Mouse (Mus musculus): Measurements from ENCODE around the gene Hist2h4. TPM values are rescaled to one million over a fixed set of nuclear protein-coding genes. Genes with fewer than 3 reads are reported as not detected.

The Hist2h4 gene
- 1 to 10 TPM in 1 of 2 experiments, under 1 TPM in 1; 0.79 to 1.4 TPM for polyA plus RNA-seq (2012; fragmentation: generic; extraction: Trizol)

DNA sequence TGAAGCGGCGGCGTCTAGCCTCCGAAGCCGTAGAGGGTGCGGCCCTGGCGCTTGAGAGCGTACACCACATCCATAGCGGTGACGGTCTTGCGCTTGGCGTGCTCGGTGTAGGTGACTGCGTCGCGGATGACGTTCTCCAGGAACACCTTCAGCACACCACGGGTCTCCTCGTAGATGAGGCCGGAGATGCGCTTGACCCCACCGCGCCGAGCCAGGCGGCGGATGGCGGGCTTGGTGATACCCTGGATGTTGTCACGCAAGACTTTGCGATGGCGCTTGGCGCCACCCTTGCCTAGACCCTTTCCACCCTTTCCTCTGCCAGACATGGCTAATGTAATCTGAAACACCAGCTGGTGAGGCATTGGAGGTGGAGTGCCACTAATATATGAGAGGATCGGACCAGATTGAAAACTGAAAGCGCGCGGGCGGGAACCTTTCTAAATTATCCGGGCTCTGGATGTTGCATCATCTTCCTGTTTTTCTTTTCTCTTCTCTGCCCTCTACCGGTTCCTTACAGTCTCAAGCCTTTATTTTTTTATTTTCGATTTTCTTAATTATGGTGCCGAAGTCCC is at the start of gene Hist2h4:
TSS of gene Hist2h4 (minus strand) at position 333 of the 572 bp plus-strand sequence.

DNA sequence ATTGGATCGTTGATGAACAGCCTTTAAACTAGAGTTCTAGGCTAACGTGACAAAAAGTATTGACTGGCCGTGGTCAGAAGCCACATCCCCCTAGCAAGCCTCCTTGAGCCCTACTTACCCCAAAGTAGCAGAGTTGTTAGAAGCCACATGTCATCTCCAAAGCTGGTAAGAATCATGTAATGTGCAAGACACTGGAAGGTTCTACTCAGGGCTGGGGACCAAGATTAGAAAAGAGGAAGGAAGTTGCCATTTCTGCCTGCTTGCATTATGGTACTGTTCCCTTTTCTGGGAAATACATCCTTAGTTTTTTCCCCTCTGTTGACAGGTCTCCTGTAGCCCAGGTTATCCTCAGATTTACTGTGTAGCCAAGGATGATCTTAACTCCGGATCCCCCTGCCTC is 30.7 kb upstream of the Hist2h4 start, which contains the start of gene Fcgr1:
TSS of gene Fcgr1 (minus strand) at position 183 of the 400 bp plus-strand sequence.

DNA sequence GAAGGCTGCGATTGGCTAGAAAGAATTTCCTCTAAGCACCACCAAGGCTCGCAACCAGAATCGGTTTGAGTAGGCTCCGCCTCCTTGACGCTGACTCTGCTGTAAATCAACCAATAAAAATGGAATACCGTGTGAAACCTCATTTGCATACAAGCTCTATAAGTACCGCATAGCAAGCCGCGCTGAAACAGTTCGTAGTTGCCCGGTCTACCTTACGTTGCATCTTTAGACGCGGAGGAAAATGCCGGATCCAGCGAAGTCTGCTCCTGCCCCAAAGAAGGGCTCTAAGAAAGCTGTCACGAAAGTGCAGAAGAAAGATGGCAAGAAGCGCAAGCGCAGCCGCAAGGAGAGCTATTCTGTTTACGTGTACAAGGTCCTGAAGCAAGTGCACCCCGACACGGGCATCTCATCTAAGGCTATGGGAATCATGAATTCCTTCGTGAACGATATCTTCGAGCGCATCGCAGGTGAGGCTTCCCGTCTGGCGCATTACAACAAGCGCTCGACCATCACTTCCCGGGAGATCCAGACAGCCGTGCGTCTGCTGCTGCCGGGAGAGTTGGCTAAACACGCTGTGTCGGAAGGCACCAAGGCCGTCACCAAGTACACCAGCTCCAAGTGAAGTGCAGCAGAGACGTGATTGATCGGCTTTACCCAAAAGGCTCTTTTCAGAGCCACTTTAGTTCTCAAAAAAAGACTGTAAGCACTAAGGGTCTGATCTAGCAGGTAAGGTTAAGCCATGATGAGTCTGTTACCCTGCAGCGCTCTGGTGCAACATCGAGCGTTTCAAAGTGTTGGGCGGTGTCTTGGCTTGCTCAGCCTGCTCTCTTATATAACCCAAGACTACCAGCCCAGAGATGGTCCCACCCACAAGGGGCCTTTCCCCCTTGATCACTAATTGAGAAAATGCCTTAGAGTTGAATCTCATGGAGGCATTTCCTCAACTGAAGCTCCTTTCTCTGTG is 6.7 kb upstream of the Hist2h4 start, which contains the start of gene Hist2h2bb:
TSS of gene Hist2h2bb (plus strand) at position 242 of the 964 bp plus-strand sequence.

DNA sequence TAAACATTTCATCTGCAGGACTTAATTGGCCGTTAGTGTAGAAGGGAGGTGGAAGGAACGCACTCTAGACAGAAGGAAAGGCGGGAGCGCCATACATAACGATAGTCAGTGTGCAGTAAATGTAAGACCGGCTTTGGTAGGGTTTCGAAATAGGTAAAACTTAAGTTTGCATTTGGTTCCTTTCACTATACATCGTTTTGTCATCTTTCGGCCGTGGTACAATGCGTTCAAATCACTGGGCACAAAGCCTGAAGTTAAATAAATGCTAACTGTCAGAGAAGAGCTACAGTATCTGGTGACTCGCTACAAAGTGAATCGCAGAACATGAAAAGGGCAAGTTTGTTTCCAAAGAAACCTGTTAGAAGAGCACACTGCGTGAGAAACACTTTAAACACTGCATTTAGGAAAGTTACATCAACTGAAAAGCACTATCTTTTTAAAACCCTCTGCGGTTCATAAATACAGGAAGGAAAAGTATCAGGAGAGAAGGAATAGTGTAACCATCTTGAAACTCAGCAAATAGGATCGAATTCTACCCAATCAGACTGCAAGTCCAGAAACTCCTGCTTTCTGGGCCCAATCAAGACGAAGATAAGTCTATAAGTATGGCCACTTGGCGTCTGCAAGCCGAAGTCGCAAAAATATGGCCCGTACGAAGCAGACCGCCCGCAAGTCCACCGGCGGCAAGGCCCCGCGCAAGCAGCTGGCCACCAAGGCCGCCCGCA is 5.1 kb upstream of the Hist2h4 start, which contains the start of gene Hist2h3b:
TSS of gene Hist2h3b (plus strand) at position 604 of the 725 bp plus-strand sequence.

DNA sequence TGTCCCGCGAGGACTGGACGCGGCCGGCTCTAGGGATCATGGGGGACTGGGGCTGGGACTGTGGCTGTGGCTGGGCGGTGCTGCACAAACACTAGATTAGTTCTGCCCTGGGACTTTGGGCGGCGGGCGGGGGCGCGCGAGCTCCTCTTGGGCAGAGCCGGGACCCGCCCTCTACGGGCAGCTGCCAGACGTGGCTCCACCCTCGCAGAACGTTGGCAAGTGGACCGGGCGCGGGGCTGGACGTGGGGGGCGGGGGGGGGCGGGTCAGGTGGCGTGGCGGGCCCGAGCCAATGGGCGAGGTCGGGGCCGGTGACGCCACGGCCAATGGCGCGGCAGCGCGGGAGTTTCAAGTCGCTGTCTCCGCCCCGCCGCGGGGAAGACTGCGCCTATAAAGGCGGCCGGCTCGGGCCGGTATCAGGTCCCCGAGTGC is 16.7 kb downstream of the Hist2h4 start, which contains the start of gene Hist2h3c1:
TSS of gene Hist2h3c1 (plus strand) at position 259 of the 430 bp plus-strand sequence.

DNA sequence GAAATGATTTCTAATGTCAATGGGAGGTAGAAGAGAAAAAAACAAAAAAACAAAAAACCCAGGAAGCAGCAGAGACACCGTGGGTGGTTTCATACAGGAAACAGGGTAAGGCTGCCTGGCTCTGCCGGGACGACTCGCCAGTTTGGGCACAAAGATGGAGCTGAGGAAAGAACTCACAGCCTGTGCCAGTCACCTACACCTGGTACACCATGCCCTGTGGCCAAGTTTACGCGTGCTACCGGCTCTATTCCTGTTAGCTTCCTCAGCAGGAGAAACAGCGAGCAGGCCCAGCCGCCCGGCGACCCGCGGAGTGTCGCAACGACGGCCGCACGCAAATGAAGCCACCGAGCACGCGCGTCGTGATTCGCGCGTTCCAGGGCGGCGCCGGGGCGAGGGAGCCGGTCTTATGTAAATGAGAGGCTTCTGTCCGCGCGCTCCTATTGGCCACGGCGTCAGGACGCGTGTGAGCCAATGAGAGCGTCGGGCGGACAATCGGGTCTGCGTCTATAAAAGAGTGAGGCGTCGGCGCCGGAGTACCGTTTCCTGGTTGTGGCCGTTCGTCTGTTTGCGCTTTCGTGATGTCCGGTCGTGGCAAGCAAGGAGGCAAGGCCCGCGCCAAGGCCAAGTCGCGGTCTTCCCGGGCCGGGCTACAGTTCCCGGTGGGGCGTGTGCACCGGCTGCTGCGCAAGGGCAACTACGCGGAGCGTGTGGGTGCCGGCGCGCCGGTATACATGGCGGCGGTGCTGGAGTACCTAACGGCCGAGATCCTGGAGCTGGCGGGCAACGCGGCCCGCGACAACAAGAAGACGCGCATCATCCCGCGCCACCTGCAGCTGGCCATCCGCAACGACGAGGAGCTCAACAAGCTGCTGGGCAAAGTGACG is 17.9 kb downstream of the Hist2h4 start, which contains the start of gene Hist2h2aa1:
TSS of gene Hist2h2aa1 (plus strand) at position 495 of the 884 bp plus-strand sequence.

DNA sequence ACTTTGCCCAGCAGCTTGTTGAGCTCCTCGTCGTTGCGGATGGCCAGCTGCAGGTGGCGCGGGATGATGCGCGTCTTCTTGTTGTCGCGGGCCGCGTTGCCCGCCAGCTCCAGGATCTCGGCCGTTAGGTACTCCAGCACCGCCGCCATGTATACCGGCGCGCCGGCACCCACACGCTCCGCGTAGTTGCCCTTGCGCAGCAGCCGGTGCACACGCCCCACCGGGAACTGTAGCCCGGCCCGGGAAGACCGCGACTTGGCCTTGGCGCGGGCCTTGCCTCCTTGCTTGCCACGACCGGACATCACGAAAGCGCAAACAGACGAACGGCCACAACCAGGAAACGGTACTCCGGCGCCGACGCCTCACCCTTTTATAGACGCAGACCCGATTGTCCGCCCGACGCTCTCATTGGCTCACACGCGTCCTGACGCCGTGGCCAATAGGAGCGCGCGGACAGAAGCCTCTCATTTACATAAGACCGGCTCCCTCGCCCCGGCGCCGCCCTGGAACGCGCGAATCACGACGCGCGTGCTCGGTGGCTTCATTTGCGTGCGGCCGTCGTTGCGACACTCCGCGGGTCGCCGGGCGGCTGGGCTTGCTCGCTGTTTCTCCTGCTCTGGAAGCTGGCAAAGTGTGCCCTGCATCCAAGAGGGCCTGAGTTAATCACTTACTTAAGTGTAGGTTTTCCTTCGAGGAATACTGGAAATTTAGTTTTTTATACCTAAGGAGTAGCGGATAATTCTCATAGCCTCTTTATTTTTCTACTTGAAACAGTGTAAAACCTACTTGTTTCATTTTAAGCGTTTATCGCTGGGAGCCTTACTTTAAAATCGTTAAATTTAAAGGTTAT is 22.9 kb downstream of the Hist2h4 start, which contains the start of gene Hist2h2aa2:
TSS of gene Hist2h2aa2 (minus strand) at position 328 of the 850 bp plus-strand sequence.

DNA sequence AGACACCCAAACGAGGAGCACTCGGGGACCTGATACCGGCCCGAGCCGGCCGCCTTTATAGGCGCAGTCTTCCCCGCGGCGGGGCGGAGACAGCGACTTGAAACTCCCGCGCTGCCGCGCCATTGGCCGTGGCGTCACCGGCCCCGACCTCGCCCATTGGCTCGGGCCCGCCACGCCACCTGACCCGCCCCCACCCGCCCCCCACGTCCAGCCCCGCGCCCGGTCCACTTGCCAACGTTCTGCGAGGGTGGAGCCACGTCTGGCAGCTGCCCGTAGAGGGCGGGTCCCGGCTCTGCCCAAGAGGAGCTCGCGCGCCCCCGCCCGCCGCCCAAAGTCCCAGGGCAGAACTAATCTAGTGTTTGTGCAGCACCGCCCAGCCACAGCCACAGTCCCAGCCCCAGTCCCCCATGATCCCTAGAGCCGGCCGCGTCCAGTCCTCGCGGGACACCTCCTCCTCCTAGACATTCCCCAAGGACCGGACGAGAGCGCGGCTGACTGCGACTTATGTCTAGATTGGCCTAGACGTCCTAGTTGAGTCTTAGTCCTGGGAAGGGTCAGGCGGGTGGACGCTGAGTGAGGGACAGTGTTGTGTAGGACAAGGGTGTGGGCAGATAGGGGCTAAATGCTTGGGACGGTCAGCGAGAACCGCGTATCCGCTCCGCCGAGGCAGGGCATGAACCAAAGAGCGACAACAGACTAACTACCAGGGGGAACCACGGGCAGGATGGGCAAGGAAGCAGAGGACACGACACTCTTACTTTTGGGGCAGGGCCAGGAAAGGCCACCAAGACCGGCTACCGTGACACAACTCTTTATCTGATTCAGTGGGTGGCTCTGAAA is 23.9 kb downstream of the Hist2h4 start, which contains the start of gene Hist2h3c2:
TSS of gene Hist2h3c2 (minus strand) at position 174 of the 840 bp plus-strand sequence.

DNA sequence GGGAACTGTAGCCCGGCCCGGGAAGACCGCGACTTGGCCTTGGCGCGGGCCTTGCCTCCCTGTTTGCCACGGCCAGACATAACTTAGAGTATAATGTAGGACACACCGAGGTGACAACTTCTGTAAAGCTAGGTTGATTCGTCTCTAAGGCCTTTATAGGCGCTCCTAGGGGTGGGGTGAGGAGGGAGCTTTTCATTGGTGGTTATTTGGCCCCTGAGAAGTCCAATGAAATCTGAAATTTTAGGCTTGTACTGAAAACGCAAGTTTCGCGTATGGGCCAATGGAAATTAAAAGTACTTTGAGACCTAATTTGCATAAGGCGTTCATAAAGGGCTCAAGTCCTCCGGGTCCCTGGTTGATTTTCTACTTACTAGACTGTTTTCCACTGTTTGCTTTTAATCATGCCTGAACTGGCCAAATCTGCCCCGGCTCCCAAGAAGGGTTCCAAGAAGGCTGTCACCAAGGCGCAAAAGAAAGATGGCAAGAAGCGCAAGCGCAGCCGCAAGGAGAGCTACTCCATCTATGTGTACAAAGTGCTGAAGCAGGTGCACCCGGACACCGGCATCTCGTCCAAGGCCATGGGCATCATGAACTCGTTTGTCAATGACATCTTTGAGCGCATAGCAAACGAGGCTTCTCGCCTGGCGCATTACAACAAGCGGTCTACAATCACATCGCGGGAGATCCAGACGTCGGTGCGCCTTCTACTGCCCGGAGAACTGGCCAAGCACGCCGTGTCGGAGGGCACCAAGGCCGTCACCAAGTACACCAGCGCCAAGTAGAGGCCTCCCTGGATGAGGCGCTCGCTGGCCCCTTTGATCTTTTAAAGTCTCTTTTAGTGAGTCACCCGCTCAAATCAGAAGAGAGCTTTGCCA is 42.1 kb downstream of the Hist2h4 start, which contains the start of the genes Hist2h2ac and Hist2h2be:
TSS of gene Hist2h2ac (minus strand) at position 116 of the 875 bp plus-strand sequence.
TSS of gene Hist2h2be (plus strand) at position 355 of the 875 bp plus-strand sequence.

DNA sequence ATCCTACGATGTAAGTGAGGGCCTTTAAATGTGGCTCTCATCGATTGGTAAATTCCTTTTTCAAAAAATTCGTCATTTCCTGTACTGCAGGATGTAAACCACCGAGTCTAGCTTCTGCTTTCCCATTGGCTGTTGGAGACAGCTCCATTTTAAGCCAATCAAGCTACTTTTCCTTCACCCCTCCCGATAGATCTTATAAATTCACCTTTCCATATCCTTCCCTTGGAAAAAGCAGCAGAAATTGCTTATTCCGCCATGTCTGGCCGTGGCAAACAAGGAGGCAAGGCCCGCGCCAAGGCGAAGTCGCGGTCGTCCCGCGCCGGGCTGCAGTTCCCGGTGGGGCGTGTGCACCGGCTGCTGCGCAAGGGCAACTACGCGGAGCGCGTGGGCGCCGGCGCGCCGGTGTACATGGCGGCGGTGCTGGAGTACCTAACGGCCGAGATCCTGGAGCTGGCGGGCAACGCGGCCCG is 43.4 kb downstream of the Hist2h4 start, which contains the start of the genes Bola1 and Hist2h2ab:
TSS of gene Bola1 (minus strand) at position 49 of the 470 bp plus-strand sequence.
TSS of gene Hist2h2ab (plus strand) at position 205 of the 470 bp plus-strand sequence.

Other genes with a start within 250 kb of the Hist2h4 start
- gene Vps45, start 204.8 kb downstream of the Hist2h4 start, polyA plus RNA-seq (2012; fragmentation: generic; extraction: Trizol), result 10 to 100 TPM in 1 of 2 experiments, 1 to 10 TPM in 1; 7.1 to 20.4 TPM
- gene Otud7b, start 158.8 kb downstream of the Hist2h4 start, polyA plus RNA-seq (2012; fragmentation: generic; extraction: Trizol), result 10 to 100 TPM in 1 of 2 experiments, 1 to 10 TPM in 1; 1.8 to 10.6 TPM
- gene Mtmr11, start 101.3 kb downstream of the Hist2h4 start, polyA plus RNA-seq (2012; fragmentation: generic; extraction: Trizol), result 10 to 100 TPM; 21.0 to 25.2 TPM
- 100 to 1,000 TPM in 1 of 2 experiments, 10 to 100 TPM in 1; 82.8 to 105 TPM for gene Sf3b4, start 91.0 kb downstream of the Hist2h4 start, polyA plus RNA-seq (2012; fragmentation: generic; extraction: Trizol)
- gene Sv2a, start 82.2 kb downstream of the Hist2h4 start, polyA plus RNA-seq (2012; fragmentation: generic; extraction: Trizol), result 1 to 10 TPM in 1 of 2 experiments, under 1 TPM in 1; 0.49 to 1.7 TPM
- 10 to 100 TPM; 87.3 to 88.9 TPM for gene Bola1, start 43.6 kb downstream of the Hist2h4 start, polyA plus RNA-seq (2012; fragmentation: generic; extraction: Trizol)
- under 1 TPM; 0.43 to 0.59 TPM for gene Hist2h2ab, start 43.4 kb downstream of the Hist2h4 start, polyA plus RNA-seq (2012; fragmentation: generic; extraction: Trizol)
- 1 to 10 TPM; 2.5 to 5.6 TPM for gene Hist2h2ac, start 42.4 kb downstream of the Hist2h4 start, polyA plus RNA-seq (2012; fragmentation: generic; extraction: Trizol)
- gene Hist2h2be, start 42.2 kb downstream of the Hist2h4 start, polyA plus RNA-seq (2012; fragmentation: generic; extraction: Trizol), result 1 to 10 TPM in 1 of 2 experiments, under 1 TPM in 1; 0.23 to 1.7 TPM
- 10 to 100 TPM in 1 of 2 experiments, 1 to 10 TPM in 1; 5.7 to 15.8 TPM for gene Hist2h3c2, start 24.2 kb downstream of the Hist2h4 start, polyA plus RNA-seq (2012; fragmentation: generic; extraction: Trizol)
- 100 to 1,000 TPM in 1 of 2 experiments, 10 to 100 TPM in 1; 42.0 to 222 TPM for gene Hist2h2aa2, start 23.0 kb downstream of the Hist2h4 start, polyA plus RNA-seq (2012; fragmentation: generic; extraction: Trizol)
- under 1 TPM in 1 of 2 experiments, not detected in 1; 0.22 TPM for gene Hist2h2aa1, start 17.8 kb downstream of the Hist2h4 start, polyA plus RNA-seq (2012; fragmentation: generic; extraction: Trizol)
- not detected for gene Hist2h3c1, start 16.6 kb downstream of the Hist2h4 start, polyA plus RNA-seq (2012; fragmentation: generic; extraction: Trizol)
- 10 to 100 TPM in 1 of 2 experiments, 1 to 10 TPM in 1; 4.2 to 21.2 TPM for gene Hist2h3b, start 5.3 kb upstream of the Hist2h4 start, polyA plus RNA-seq (2012; fragmentation: generic; extraction: Trizol)
- gene Hist2h2bb, start 6.4 kb upstream of the Hist2h4 start, polyA plus RNA-seq (2012; fragmentation: generic; extraction: Trizol), result 10 to 100 TPM in 1 of 2 experiments, 1 to 10 TPM in 1; 5.7 to 13.1 TPM
- gene Fcgr1, start 30.7 kb upstream of the Hist2h4 start, polyA plus RNA-seq (2012; fragmentation: generic; extraction: Trizol), result under 1 TPM in 1 of 2 experiments, not detected in 1; 0.34 TPM
- gene BC107364, start 189.0 kb upstream of the Hist2h4 start, polyA plus RNA-seq (2012; fragmentation: generic; extraction: Trizol), result not detected